Mouse (Mus musculus) spleen, adult 2 months (tissue): ENCODE results near the gene Ccdc117.

Source experiments
- CTCF ChIP-seq: fragments of 200-500 bp; IDR thresholded peaks from 2 replicates; pipeline ENCODE4 v1.5.1; 2011; ENCODE audit warnings: mild to moderate bottlenecking, inconsistent platforms; ENCODE audit not compliant: insufficient read depth, insufficient read length, insufficient replicate concordance; ENCODE audit errors: extremely low read depth
- POLR2A ChIP-seq: fragments of 200-500 bp; IDR thresholded peaks from 2 replicates; pipeline ENCODE4 v1.6.1; 2011; ENCODE audit warnings: low read depth, low read length, inconsistent platforms

GRCm38 (mm10) chr11:5565596-5565995, 23.6 kb upstream of the Ccdc117 start:
- TF ChIP-seq CTCF (no peak), POLR2A (no peak)
